Mouse (Mus musculus) heart, adult 2 months (tissue): ENCODE measurements around the gene Zfp296.

Source experiments
- CTCF ChIP-seq: fragments of 200-600 bp; IDR thresholded peaks from 2 replicates; pipeline ENCODE4 v1.8.1; 2022; ENCODE audit warnings: antibody characterized with exemption, mild to moderate bottlenecking, moderate library complexity
- EP300 ChIP-seq: fragments of 200-500 bp; IDR thresholded peaks from 2 replicates; pipeline ENCODE4 v1.6.1; 2011; ENCODE audit warnings: low read depth, low read length, control low read depth; ENCODE audit not compliant: insufficient read depth

GRCm38 (mm10) chr7:19546007-19546406 is 31.1 kb upstream of the Zfp296 start:
- TF ChIP-seq CTCF: no peak
- no peak for TF ChIP-seq EP300
